Mouse (Mus musculus) MEL-GATA-1-ER (cell line): Measurements from ENCODE around the gene Vps25.

Source experiments
- DNase-seq: peaks from one replicate; pipeline ENCODE4 v3.0.0-alpha.2; 2012; ENCODE audit warnings: low read depth; ENCODE audit errors: extremely low read depth

Gene Vps25

DNA sequence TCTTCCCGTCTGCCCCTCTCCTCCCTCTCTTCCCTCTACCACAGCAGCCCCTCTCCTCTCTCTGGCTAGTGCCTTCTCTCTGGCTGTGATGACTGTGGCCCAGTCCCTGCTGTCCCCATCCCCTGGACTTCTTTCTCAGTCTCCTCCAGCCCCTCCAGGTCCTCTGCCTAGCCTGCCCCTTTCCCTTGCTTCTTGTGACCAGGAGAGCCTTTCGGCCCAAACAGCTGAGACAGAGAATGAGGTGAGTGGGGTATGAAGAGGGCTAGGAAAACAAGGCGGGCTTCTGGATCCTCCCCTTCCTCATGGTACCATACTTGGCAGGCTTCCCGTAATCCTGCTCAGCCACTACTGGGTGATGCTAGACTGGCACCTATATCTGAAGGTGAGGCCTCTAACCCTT, 21.8 kb downstream of the Vps25 start:
- DNase-seq, result no peak

DNA sequence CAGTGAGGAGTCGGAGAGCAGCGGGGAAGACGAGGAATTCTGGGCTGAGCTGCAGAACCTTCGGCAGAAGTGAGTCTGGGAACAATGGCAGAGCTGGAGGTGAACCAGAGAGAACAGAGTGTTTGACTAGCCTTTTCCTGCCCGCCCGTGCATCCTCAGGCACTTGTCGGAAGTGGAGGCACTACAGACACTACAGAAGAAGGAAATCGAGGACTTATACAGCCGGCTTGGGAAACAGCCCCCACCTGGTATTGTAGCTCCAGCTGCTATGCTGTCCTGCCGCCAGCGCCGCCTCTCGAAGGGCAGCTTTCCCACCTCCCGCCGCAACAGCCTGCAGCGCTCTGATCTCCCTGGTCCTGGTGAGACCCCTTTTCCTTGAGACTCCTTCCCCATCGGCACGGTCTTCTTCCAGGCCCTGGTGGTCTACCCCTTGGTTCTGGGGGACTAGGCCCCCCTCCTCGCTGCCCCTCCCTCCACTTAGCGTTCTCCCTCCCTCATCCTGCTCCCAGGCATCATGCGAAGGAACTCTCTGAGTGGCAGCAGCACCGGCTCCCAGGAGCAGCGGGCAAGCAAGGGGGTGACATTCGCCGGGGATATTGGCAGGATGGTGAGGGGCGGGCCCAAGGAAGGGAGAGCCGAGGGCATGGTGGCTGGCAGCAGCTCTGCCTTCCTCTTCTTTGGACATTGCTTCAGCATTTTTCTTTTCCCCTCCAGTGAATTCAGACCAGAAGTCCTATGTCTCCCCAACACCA, 23.0 kb downstream of the Vps25 start:
- no peak for DNase-seq

DNA sequence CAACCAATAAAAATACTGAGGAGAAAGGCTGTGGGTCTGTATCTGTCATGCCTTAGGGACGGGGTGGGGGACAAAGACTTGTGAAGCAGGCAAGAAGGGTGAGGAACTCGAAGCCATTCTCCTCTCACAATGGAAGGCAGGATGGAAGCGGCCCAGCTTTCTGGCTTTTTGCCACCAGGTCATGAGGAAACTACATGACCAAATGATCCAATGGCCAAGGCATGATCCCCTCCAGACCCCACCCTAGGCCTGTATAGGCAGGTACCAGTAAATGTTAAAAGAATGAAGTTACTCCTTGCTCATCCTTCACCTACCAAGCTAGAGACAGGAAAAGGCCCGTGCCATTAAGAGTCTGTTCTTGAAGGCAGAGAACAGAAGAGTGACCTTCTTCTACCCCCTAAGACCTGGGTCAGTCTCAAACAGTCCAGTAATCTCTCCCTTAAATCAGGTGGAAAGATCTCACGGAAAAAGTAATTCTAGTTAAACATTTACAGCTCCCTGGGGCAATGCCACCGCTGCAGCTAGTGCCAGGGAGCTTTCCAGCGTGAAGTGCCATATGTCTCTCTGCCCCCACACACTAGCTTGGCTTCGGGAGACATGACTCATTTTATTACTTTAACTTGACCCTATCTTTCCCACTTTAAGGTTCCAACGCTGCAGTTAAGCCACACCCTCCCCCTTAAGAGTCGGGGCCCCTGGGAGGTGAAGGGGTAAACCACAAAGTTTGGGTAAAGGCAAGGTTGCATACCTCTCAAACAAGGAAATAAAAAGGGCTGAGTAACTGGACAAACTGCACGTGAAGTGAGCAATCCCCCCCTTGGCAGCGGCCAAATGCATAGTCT, 24.1 kb downstream of the Vps25 start:
- DNase-seq, result peak; percentile 27

DNA sequence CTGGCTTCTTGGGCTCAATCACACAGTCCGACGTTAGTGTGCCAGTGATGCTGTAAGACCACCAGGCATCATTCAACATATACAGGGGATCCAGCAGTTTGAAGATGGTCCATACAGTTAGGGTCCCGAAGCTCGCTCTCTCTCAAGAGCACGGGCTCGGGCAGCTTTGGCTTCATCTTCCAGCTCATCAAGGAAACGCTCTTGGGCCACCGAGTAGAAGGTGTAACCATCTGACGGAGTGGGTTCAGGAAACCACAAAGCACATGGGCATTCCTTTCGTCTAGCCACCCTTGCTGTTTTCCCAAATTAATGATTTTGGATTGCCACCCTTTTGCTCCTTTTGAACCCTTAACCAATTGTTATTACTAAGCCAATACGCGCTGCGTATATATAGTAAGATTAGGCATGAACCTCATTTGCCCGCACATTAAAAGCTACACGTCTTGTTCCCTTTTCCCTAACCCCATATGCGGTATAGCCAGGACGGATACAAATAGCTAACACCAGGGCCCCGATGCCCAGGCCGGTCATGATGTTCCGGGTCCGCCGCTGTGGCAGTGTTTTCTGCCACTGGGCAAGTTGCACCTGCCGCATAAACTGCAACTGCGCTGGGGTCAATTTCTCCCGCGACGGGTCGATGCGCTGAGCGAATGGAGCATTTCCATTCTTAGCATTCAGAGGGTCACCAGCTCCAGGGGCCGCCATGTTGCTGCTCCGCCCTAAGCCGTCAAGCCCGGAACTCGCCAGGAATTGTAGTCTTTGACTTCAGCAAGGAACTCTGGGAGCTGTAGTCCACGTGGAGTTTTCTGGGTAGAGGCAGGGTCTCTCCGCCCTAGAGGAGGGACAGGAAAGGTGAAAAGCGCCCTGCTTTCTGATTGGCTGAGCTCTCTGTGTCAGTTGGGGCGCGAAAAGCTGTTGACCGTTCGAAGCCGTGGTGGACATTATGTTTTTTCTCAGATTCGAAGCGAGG, 25.0 kb downstream of the Vps25 start, which contains the start of the genes Cntd1 and Coa3:
Gene Cntd1 (plus strand): TSS at position 790 of the 970 bp plus-strand sequence.
Gene Coa3 (minus strand): TSS at position 892 of the 970 bp plus-strand sequence.
- DNase-seq, result peak; percentile 93

DNA sequence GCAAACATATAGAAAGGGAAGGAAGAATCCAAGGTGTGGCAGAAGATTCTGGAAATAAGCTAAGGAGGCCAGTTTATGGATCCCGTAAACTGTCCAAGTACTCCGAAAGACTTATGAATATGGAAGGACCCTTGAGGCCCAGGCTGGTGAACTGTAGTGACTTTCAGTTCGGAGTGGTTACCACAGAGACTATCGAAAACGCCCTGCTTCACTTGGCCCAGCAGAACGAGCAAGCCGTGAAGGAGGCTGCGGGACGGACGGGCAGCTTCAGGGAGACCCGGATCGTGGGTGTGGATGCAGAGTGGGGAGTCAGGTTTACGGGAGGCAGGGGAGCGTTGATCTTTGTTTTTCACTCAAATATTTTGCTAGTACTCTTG, 25.7 kb downstream of the Vps25 start:
- DNase-seq, result no peak

DNA sequence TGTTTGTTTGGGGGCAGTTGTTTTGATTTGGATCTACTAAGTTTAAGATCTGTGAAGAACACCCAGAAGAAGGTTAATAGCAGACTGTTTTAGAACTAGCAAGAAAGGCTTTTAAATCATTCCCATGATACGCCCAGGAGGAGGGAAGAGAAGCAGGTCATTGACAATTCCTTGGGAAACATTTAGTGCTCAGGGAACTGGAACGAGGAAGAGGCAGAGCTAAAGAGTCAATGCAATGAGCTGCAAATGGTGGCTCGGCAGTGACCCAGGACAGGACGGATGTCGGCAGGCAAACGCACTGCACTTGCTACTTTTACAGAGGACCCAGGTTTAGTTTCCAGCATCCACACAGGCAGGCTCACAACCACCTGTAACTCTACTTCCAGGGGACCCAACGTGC, 27.3 kb downstream of the Vps25 start:
- no peak for DNase-seq

DNA sequence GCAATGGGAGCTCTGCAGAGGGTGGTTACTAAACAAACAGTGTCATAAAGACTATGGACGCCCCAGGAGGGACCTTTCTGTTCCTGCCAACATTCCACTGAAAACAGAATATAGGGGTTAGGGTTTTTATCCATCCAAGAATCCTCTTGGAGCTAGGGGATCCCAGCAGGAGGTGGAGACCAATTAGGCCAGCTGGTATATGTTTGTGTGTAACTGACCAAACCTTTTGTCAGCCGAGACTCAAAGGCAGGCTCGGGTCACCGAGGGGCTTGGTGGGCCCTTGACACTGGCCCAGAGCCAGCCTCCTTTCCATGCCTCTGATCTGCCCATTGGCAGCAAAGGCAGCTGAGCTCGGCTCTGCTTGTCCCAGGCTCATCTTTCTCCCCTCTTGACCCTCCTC, 29.4 kb downstream of the Vps25 start:
- DNase-seq, result no peak

DNA sequence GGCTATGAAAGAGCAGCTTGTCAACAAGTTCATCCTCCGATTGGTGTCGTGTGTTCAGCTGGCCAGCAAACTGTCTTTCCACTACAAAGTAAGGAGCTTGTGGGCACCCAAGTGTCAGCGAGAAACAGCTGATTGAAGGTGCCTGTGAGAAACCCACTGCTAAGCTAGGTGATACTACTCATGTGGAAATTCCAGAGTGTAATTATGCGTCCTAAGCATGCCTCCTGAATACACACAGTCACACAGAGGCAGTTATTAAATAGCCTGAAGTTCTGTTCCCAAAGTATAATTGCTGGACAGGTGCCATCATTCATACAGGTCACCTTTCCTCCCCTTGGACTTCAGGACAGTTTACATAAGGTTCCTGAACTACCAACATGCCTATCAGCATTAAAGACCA, 30.3 kb downstream of the Vps25 start:
- no peak for DNase-seq

DNA sequence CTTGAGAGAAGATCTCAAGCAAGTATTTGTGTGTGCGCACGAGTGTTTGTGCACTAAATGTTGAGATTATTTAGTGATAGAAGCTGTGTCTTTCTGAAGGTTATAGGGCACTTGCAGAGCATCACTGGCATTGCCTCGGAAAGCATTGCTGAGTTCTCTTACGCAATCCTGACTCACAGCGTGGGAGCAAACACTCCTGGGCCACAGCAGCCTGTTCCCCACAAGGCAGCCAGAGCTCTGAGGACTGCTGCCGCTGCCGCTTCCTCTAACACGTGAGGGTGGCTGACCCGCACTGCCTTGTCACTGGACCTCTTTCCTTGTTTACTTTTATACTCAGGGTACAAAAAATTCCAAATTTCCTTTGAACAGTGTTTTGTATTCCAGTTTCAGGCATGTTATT, 33.8 kb downstream of the Vps25 start:
- DNase-seq, result no peak

DNA sequence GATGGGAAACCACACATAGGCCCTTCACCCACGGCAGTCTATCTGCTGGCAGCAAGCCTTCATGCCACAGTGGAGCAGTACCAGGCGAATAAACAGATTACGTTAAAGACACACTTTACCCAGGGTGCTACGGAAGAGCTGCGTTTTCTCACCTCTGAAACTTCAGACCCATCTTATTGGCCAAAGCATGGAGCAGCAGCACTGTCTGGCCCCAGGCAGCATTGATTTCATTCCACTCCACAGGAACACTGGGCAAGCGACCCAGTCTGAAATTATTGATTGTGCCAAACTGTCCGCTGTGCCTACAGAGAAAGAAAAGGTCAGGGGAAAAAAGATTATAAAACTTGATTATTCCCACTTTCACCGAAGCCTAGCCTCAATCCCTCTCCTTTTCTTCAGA, 37.7 kb downstream of the Vps25 start:
- DNase-seq, result no peak

DNA sequence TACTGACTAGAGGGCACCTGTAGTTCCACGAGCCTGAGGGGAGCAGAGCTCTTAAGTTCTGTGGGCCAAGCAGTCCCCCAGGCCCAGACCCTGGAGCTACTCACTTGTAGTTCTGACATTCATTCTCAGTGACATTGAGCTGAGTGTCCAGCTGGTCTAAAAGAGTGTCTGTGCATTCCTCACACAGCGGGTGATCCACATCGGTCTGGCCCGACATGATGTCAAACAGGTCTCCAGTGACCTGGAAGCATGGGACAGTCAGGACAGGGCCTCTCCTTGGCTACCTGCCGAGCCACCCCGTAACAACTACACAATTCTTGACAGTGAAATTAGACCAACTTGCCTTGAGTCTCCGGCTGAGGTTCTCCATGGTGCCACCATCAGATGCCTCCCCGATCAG, 41.7 kb downstream of the Vps25 start:
- DNase-seq, result no peak

DNA sequence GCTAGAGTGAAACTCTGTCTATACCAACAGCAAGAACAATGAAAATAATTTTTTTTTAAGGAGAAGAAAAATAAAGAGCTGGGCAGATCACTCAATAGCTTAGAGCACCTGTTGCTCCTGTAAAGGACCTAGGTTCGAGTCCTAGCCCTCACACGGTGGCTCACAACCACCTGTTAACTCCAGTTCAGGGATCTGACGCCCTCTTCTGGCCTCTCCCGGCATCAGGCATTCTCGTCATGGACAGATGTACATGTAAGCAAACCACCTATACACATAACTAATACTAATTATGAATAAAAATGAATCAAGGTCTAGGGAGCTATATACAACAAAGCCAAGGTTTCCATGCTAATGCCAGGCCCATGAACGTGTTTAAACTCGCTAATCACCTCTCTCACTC, 47.4 kb downstream of the Vps25 start:
- no peak for DNase-seq

DNA sequence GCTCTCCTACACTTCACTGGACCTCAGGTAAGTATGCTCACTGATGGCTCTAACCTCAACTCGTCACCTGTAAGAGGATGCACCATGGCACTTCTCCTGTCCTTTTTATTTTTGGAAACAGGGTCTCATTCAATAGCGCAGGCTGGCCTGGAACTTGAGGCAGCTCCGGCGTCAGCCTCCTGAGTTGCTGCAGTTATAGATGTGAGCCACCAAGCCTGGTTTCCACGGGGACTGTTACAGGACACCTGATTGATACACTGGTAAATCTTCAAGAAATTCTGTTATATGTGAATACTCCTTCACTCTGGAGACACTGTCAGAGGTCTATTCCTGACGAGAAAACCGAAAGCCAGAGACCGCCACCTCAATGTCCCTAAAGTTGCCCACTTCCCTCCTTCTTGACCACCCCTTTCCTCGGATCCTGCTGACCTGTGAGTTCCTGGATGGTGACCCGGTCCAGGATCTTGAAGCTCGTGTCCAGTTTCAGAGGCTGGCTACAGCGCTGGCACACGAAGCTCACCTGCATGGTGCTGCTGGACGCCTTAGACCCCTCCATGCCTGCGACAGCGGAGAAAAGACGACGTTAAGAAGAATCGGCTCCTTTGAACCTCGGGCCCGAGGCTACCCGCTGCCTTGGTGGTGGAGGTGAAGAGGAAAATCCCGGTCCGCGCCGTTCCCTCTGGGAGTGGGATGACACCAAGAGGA, 47.9 kb downstream of the Vps25 start:
- DNase-seq, result no peak

DNA sequence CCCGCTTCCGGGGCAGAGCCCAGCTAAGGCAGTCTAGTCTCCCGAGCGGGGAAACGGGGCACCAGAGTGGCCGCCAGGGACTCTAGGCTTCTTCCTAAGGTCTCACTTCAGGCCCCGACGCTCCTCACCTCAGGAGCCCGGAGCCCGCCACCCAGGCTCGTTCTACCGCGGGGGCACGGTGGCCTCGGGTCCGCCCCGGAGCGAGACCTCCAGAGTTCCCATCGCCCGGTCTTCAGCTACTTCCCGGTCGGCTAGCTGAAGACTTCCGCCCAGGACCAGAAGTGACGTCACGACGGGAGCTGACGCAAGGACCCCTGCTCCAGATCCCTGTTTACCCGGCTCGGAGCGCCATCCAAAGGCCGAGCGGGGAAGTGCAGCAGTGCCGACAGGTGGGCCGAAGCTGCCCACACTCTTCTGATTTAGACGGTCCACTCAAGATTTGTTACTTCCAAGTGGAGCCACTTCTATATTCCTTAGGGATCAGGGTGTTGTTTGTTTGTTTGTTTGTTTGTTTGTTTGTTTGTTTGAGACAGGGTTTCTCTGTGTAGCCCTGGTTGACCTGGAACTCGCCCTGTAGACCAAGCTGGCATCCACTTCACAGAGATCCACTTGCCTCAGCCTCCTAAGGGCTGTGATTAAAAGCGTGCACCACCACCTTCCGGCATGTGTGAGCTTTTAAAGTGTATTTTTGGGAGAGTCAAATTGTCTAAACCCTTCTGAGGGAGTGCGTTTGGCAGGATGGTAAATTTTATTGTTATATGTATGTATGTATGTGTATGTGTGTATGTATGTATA, 48.7 kb downstream of the Vps25 start, which contains the start of gene Becn1:
Gene Becn1 (minus strand): TSS at position 283 of the 795 bp plus-strand sequence.
- DNase-seq, result peak; percentile 85

DNA sequence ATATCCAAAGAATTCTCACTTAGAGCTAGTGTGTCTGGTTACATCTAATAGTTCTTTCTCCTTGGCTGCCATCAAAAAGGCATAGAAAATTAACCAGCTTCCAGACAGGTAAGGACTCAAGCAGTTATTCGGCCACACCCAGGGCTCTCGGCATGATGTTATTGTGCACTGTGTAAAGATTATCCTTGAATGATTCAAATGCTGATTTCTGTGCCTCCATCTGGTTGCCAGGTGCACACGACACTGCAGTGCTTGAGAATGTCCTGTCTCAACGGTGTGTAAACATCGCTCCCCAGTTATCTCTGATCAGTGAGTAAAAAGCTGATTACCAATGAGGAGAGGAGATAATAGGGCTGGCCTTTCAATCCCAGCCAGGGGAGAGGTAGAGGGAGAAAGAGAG, 54.2 kb downstream of the Vps25 start:
- no peak for DNase-seq
